Mouse (Mus musculus): ENCODE measurements around the gene Slc38a1. TPM values are rescaled to one million over a fixed set of nuclear protein-coding genes. Genes with fewer than 3 reads are reported as not detected.
"Not testable (repeated sequence)": the region's sequence is repeated elsewhere in the genome, so short reads cannot be mapped to it uniquely, and the experiment has no call there.

The Slc38a1 gene
- polyA plus RNA-seq, 1 experiment from 2014 or later = 89.6 TPM

DNA sequence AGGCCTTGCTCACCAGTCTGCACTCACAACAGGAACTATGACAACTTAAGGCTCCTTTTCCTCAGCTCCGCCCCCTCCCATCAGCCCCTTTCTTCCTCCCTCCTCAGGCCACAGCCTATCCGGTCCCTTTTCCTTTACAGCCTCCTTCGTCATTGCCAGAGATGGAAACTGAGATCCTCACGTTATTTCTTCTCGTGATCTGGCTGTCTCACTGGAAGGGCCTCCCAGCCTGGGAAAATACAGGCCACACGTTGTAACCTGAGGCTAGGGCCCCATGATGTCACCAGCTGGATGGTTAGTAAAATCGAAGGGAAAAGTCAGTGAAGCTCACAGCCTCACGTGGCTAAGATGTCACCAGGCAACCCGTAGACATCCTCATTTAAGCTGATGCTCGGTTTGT lies 4.5 kb downstream of the Slc38a1 start:
- no peaks in the 10 kb centered on the region for H3K27me3 ChIP-seq
- no peak for ATAC-seq (ENCODE audit: insufficient number of reproducible peaks, insufficient read depth, low FRiP score, low TSS enrichment)

DNA sequence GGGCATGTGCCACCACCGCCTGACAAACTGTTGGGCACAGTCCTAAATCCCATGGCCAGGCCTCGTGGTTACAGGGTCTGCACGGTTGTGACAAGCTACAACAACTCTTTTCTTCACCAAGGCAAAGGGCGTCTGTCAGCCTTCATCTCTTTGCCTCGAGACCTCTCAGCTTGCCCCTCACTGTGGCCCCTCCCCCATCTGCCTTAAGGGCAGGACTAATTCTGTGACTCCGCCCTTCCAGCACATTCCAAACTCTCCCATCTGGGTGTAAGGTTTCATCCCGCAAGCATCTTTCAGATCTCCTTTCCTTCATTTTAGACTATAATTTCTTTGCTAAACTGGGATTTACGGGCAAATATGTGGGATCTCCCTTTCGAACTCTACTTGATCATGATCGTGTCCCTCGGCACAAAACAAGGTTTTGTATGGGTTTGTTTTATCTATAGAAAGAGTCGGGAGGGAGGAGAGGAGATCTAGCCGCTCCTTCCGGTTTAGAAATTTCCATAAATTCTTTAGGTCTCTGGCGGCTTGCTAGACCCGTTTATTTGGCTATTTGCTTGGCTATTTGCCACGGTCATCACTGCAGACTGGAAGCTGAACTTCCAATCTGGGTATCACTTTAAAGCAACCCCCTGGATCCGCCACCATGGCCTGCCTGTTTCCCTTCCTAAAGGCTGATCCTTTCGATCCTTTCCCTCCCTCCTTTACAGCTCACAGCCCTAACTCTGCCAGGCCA lies 7.9 kb downstream of the Slc38a1 start:
- no peaks in the 10 kb centered on the region for H3K27me3 ChIP-seq
- H3K27ac ChIP-seq = peak overlapping the region; percentile 56
- peaks cover 23% of the 10 kb centered on the region for H3K36me3 ChIP-seq
- H3K4me2 ChIP-seq (replicated peaks) = no peak overlapping the region
- H3K9me3 ChIP-seq = no peaks in the 10 kb centered on the region
- H3K4me3 ChIP-seq = no peak overlapping the region; the same call in 1 of the 2 replicates
- H3K9ac ChIP-seq = no peak overlapping the region
- H3K4me1 ChIP-seq = peaks cover 19% of the 10 kb centered on the region
- 77% methylated on average over 19 of the region's 19 CpGs for WGBS
- no peak for ATAC-seq (ENCODE audit: insufficient number of reproducible peaks, insufficient read depth, low FRiP score, low TSS enrichment)

More for the DNA sequence above, 4.5 kb downstream of the Slc38a1 start:
- Histone ChIP-seq H3K4me3 (no peak overlapping the region), H3K4me1 (peaks cover 21% of the 10 kb centered on the region), H3K27ac (0 out of 2 replicates have a peak overlapping the region, but pooled peaks have one; percentile 63), H3K9me3 (no peaks in the 10 kb centered on the region), H3K36me3 (peaks cover 18% of the 10 kb centered on the region; the same call in 1 of the 2 replicates), H3K4me2 (replicated peaks) (no peak overlapping the region), H3K9ac (0 out of 2 replicates have a peak overlapping the region, but pooled peaks have one; percentile 4)
- WGBS = 46% methylated on average over 10 of the region's 10 CpGs

DNA sequence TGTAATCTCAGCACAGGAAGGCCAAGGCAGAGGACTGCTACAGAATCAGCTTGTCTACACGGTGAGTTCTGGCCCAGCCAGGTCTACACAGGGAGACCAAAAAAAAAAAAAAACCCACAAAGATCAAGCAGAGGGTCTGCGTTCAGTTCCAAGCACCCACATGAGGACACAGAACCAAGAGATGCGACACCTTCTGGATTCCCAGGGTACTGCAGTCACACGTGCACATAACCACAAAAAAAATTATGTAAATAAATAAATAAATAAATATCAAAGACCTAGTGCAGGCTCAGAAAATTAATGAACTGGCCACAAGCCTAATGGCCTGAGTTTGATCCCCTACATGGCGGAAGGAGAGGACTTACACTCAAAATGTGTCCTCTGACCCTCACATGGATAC lies 10.5 kb downstream of the Slc38a1 start:
- H3K27ac ChIP-seq = no peak overlapping the region
- peaks cover 4% of the 10 kb centered on the region; the same call in 1 of the 2 replicates for H3K4me1 ChIP-seq
- H3K36me3 ChIP-seq = peaks cover 23% of the 10 kb centered on the region
- WGBS = 94% methylated on average over 5 of the region's 5 CpGs
- H3K9me3 ChIP-seq = no peaks in the 10 kb centered on the region
- no peaks in the 10 kb centered on the region for H3K27me3 ChIP-seq
- no peak overlapping the region for H3K4me2 ChIP-seq (replicated peaks)
- ATAC-seq (ENCODE audit: insufficient number of reproducible peaks, insufficient read depth, low FRiP score, low TSS enrichment) = no peak
- no peak overlapping the region for H3K4me3 ChIP-seq
- no peak overlapping the region for H3K9ac ChIP-seq

GRCm38 (mm10) chr15:96631107-96631718 lies 11.5 kb downstream of the Slc38a1 start:
- H3K36me3 ChIP-seq = peaks cover 20% of the 10 kb centered on the region
- peaks cover 7% of the 10 kb centered on the region; the same call in 1 of the 2 replicates for H3K4me1 ChIP-seq
- ATAC-seq (ENCODE audit: insufficient number of reproducible peaks, insufficient read depth, low FRiP score, low TSS enrichment) = no peak
- 91% methylated on average over 13 of the region's 13 CpGs for WGBS
- H3K9me3 ChIP-seq = no peaks in the 10 kb centered on the region
- no peak overlapping the region for H3K4me3 ChIP-seq
- no peak overlapping the region for H3K9ac ChIP-seq
- H3K4me2 ChIP-seq (replicated peaks) = no peak overlapping the region
- no peak overlapping the region for H3K27ac ChIP-seq
- H3K27me3 ChIP-seq = no peaks in the 10 kb centered on the region

- Histone ChIP-seq H3K27ac (no peak overlapping the region), H3K36me3 (peaks cover 25% of the 10 kb centered on the region), H3K4me1 (peaks cover 7% of the 10 kb centered on the region; the same call in 1 of the 2 replicates), H3K4me3 (no peak overlapping the region), H3K9me3 (no peaks in the 10 kb centered on the region), H3K4me2 (replicated peaks) (no peak overlapping the region), H3K9ac (no peak overlapping the region), H3K27me3 (no peaks in the 10 kb centered on the region)
- WGBS = 96% methylated on average over 7 of the region's 7 CpGs
- no peak for ATAC-seq (ENCODE audit: insufficient number of reproducible peaks, insufficient read depth, low FRiP score, low TSS enrichment)
These were observed 14.5 kb downstream of the Slc38a1 start for GRCm38 (mm10) chr15:96628256-96628655.

DNA sequence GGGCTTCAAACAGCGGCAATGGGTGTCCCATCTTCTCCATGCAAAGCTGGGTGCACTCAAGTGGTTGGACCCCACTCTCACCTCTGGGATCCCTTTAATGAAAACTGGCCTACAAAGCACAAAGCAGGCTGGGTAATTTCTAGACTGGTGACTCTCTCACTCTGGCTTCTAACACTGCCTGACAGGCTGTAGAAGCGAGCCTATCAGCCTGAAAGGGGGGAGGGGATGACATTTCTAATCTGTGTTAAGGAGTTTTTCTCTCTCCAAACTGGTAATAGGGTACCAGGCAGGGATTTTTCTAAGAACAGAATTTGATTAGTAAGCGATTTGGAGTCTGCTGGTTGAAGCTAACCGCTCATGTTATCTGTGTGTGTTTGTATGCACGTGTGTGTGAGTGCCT lies 15.8 kb downstream of the Slc38a1 start:
- Histone ChIP-seq H3K36me3 (peaks cover 34% of the 10 kb centered on the region), H3K27ac (no peak overlapping the region), H3K9ac (no peak overlapping the region), H3K4me2 (replicated peaks) (no peak overlapping the region), H3K27me3 (no peaks in the 10 kb centered on the region), H3K4me3 (no peak overlapping the region), H3K4me1 (peaks cover 7% of the 10 kb centered on the region; the same call in 1 of the 2 replicates), H3K9me3 (0 out of 2 replicates have a peak, but pooled peaks cover 9% of the 10 kb centered on the region)
- no peak for ATAC-seq (ENCODE audit: insufficient number of reproducible peaks, insufficient read depth, low FRiP score, low TSS enrichment)
- WGBS = 83% methylated on average over 5 of the region's 5 CpGs

GRCm38 (mm10) chr15:96625012-96625411 lies 17.7 kb downstream of the Slc38a1 start:
- peaks cover 50% of the 10 kb centered on the region for H3K36me3 ChIP-seq
- not testable (repeated sequence) for H3K27ac ChIP-seq; H3K4me1 ChIP-seq; H3K9me3 ChIP-seq; H3K4me2 ChIP-seq (replicated peaks); H3K4me3 ChIP-seq; ATAC-seq (ENCODE audit: insufficient number of reproducible peaks, insufficient read depth, low FRiP score, low TSS enrichment); H3K9ac ChIP-seq; H3K27me3 ChIP-seq
- WGBS = 92% methylated on average over 9 of the region's 9 CpGs

DNA sequence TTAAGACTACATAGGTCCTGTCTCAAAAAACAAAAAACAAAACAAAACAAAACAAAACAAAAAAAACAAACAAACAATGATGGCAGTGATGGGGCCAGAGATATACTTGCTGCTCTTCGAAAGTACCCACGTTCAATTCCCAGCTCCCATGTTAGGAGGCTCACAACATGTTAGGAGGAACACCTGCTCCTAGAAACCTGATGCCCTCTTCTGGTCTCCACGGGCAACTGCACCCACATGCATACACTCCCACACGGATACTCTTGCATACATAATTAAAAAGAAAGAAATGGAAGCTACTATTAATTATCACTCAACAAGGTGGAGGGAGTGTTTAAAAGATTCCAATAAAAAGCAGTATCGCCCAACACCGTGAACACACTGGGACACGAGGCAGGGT lies 20.3 kb downstream of the Slc38a1 start:
- Histone ChIP-seq H3K9me3 (0 out of 2 replicates have a peak, but pooled peaks cover 9% of the 10 kb centered on the region), H3K4me1 (peaks cover 4% of the 10 kb centered on the region; the same call in 1 of the 2 replicates), H3K27ac (no peak overlapping the region), H3K36me3 (peaks cover 60% of the 10 kb centered on the region), H3K9ac (no peak overlapping the region), H3K4me3 (no peak overlapping the region), H3K27me3 (no peaks in the 10 kb centered on the region), H3K4me2 (replicated peaks) (no peak overlapping the region)
- WGBS = 97% methylated on average over 7 of the region's 7 CpGs
- ATAC-seq (ENCODE audit: insufficient number of reproducible peaks, insufficient read depth, low FRiP score, low TSS enrichment) = no peak

DNA sequence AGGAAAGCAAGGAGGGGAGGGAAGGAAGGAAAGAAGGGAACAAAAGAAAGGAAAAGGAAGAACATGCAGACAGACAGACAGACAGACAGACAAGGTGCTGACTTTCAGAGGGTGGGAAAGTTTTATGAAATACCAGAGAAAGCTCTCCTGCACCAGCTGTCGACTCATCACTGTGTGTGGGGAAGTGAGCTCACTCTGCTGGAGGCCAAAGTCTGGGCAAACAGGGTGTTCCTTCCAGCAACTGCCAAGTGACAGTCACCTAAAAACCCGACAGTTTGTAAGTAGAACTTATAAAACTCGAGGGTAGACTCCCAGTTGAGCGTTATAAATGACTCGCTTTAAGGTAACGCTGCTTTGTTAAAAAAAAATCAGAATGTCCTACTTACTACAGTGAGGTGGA lies 21.0 kb downstream of the Slc38a1 start:
- no peak overlapping the region for H3K4me3 ChIP-seq
- no peaks in the 10 kb centered on the region for H3K4me1 ChIP-seq
- no peak for ATAC-seq (ENCODE audit: insufficient number of reproducible peaks, insufficient read depth, low FRiP score, low TSS enrichment)
- H3K27me3 ChIP-seq = no peaks in the 10 kb centered on the region
- H3K36me3 ChIP-seq = peaks cover 67% of the 10 kb centered on the region
- no peak overlapping the region for H3K4me2 ChIP-seq (replicated peaks)
- H3K9ac ChIP-seq = no peak overlapping the region
- 88% methylated on average over 6 of the region's 6 CpGs for WGBS
- H3K9me3 ChIP-seq = peaks cover 12% of the 10 kb centered on the region; the same call in 1 of the 2 replicates
- no peak overlapping the region for H3K27ac ChIP-seq

DNA sequence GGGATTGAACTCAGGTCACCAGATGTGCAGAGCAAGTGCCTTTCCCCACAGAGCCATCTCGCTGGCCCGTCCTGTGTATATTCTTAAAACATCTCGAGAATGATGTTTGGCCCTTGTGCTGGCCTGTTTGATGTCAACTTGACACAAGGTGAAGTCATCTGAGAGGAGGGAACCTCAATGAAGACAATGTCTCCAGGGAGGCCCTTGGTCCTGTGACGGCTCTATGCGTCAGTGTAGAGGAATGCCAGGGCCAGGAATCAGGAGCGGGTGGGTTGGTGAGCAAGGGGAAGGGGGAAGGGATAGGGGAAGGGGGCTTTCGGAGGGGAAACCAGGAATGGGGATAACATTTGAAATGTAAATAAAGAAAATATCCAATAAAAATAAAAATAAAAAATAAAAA lies 25.2 kb downstream of the Slc38a1 start:
- no peak overlapping the region for H3K27ac ChIP-seq
- H3K4me2 ChIP-seq (replicated peaks) = no peak overlapping the region
- peaks cover 24% of the 10 kb centered on the region for H3K9me3 ChIP-seq
- peaks cover 81% of the 10 kb centered on the region for H3K36me3 ChIP-seq
- no peaks in the 10 kb centered on the region for H3K4me1 ChIP-seq
- 87% methylated on average over 7 of the region's 7 CpGs for WGBS
- ATAC-seq (ENCODE audit: insufficient number of reproducible peaks, insufficient read depth, low FRiP score, low TSS enrichment) = no peak
- H3K27me3 ChIP-seq = no peaks in the 10 kb centered on the region
- H3K4me3 ChIP-seq = no peak overlapping the region
- H3K9ac ChIP-seq = no peak overlapping the region

GRCm38 (mm10) chr15:96608671-96609070 lies 34.0 kb downstream of the Slc38a1 start:
- no peak overlapping the region for H3K4me2 ChIP-seq (replicated peaks)
- H3K9ac ChIP-seq = no peak overlapping the region
- no peak overlapping the region for H3K27ac ChIP-seq
- H3K4me3 ChIP-seq = no peak overlapping the region
- H3K4me1 ChIP-seq = peaks cover 3% of the 10 kb centered on the region; the same call in 1 of the 2 replicates
- H3K27me3 ChIP-seq = no peaks in the 10 kb centered on the region
- ATAC-seq (ENCODE audit: insufficient number of reproducible peaks, insufficient read depth, low FRiP score, low TSS enrichment) = no peak
- no peaks in the 10 kb centered on the region for H3K9me3 ChIP-seq
- peaks cover 66% of the 10 kb centered on the region for H3K36me3 ChIP-seq
- WGBS = 82% methylated on average over 7 of the region's 7 CpGs

DNA sequence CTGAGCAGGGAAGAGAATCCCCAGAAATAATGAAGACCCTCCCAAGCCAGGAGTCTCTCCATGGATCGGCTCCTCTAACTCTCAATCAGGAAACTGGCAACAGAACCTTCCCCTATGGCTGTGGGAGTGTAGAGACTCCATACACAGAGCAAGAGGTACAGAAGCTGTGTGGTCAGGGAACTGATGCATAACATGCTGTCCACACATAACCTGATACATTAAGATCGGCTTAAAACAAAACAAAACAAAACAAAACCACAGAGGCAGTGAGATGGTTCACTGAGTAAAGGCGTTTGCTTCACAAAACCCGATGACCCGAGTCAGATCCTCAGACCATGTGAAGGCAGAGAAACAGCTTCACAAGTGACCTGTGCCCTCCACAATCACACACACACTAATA lies 35.3 kb downstream of the Slc38a1 start:
- Histone ChIP-seq H3K9me3 (no peaks in the 10 kb centered on the region), H3K36me3 (peaks cover 54% of the 10 kb centered on the region), H3K27ac (no peak overlapping the region), H3K9ac (no peak overlapping the region), H3K27me3 (no peaks in the 10 kb centered on the region), H3K4me3 (no peak overlapping the region), H3K4me1 (peaks cover 8% of the 10 kb centered on the region; the same call in 1 of the 2 replicates), H3K4me2 (replicated peaks) (no peak overlapping the region)
- ATAC-seq (ENCODE audit: insufficient number of reproducible peaks, insufficient read depth, low FRiP score, low TSS enrichment) = no peak
- WGBS = 86% methylated on average over 5 of the region's 5 CpGs

All from embryonic facial prominence, embryonic 12.5 days (tissue).